Mouse (Mus musculus) CH12.LX (cell line): ENCODE data around the gene Klhl10. TPM values are rescaled to one million over a fixed set of nuclear protein-coding genes. Genes with fewer than 3 reads are reported as not detected.

Experiments
- DNase-seq: peaks from one replicate; pipeline ENCODE4 v3.0.0-alpha.2; 2013; ENCODE audit errors: extremely low read depth
- H3K27ac ChIP-seq: 2 replicates; pipeline ENCODE4 v1.5.1; 2012; ENCODE audit warnings: low read depth, mild to moderate bottlenecking, control low read depth, moderate library complexity; ENCODE audit not compliant: insufficient read depth
- H3K27me3 ChIP-seq: replicated peaks from 2 replicates; pipeline ENCODE3; 2012; ENCODE audit warnings: inconsistent platforms
- H3K36me3 ChIP-seq, 2 experiments: replicated peaks in 1 of 2; 2 replicates each; pipeline versions ENCODE3 to v1.6.1; 2012; ENCODE audit warnings: inconsistent platforms in 1 of 2, low read length in 1 of 2, mild to moderate bottlenecking in 1 of 2, mixed read lengths in 1 of 2, moderate library complexity in 1 of 2; ENCODE audit not compliant: control insufficient read depth in 1 of 2, insufficient read depth in 1 of 2
- H3K4me1 ChIP-seq, 2 experiments: 2 replicates each; pipeline ENCODE4 v1.6.1; 2012; ENCODE audit warnings: inconsistent platforms in 1 of 2, moderate library complexity in 1 of 2; ENCODE audit not compliant: insufficient read depth in 2 of 2, control insufficient read depth in 1 of 2
- H3K4me2 ChIP-seq: 2 replicates; pipeline ENCODE4 v1.6.1; 2012; ENCODE audit warnings: low read depth, mild to moderate bottlenecking, control low read depth; ENCODE audit not compliant: poor library complexity, insufficient read depth, severe bottlenecking
- H3K4me3 ChIP-seq, 3 experiments: fragments of 150-350 bp in 1 of 3; sonication (generic) in 1 of 3; replicated peaks in 1 of 3; 2 replicates each; pipeline versions ENCODE3 to v1.5.1; 2011 to 2012; ENCODE audit warnings: low read depth in 2 of 3, low read length in 2 of 3, mild to moderate bottlenecking in 2 of 3, moderate library complexity in 2 of 3, control low read depth in 1 of 3, improper control_type of control experiment in 1 of 3, inconsistent platforms in 1 of 3, mixed read lengths in 1 of 3; ENCODE audit not compliant: poor library complexity in 1 of 3
- H3K79me2 ChIP-seq: replicated peaks from 2 replicates; pipeline ENCODE4 v1.6.1; 2012; ENCODE audit warnings: mild to moderate bottlenecking, moderate library complexity; ENCODE audit not compliant: control insufficient read depth, poor library complexity, insufficient read depth, severe bottlenecking; ENCODE audit errors: extremely low read depth
- H3K9ac ChIP-seq: 2 replicates; pipeline ENCODE4 v1.6.1; 2012; ENCODE audit warnings: low read depth, mild to moderate bottlenecking, control low read depth, moderate library complexity; ENCODE audit not compliant: insufficient read depth
- H3K9me3 ChIP-seq: replicated peaks from 2 replicates; pipeline ENCODE3; 2012; ENCODE audit warnings: low read length, inconsistent platforms, mixed read lengths
- CTCF ChIP-seq, 2 experiments: IDR thresholded peaks in 1 of 2; conservative IDR thresholded peaks in 1 of 2; 2 replicates each; pipeline ENCODE4 v1.5.1; 2011 to 2012; ENCODE audit warnings: low read depth in 2 of 2, low read length in 2 of 2, improper control_type of control experiment in 1 of 2, inconsistent platforms in 1 of 2, mild to moderate bottlenecking in 1 of 2, moderate library complexity in 1 of 2
- MAX ChIP-seq: IDR thresholded peaks from 2 replicates; pipeline ENCODE4 v1.6.1; 2011; ENCODE audit warnings: low read length, improper control_type of control experiment
- NELFE ChIP-seq: IDR thresholded peaks from 2 replicates; pipeline ENCODE4 v1.6.1; 2011; ENCODE audit warnings: low read depth, low read length, improper control_type of control experiment
- POLR2A ChIP-seq: IDR thresholded peaks from 2 replicates; pipeline ENCODE4 v1.6.1; 2011; ENCODE audit warnings: low read depth, mild to moderate bottlenecking, improper control_type of control experiment, low read length
- SIN3A ChIP-seq: IDR thresholded peaks from 2 replicates; pipeline ENCODE4 v1.6.1; 2012; ENCODE audit warnings: low read length, improper control_type of control experiment, inconsistent platforms
- SMC3 ChIP-seq: IDR thresholded peaks from 2 replicates; pipeline ENCODE4 v1.6.1; 2011; ENCODE audit warnings: low read depth, low read length, improper control_type of control experiment
- USF1 ChIP-seq: IDR thresholded peaks from 2 replicates; pipeline ENCODE4 v1.6.1; 2014; ENCODE audit warnings: low read depth, mild to moderate bottlenecking, inconsistent platforms, low read length, improper control_type of control experiment
- USF2 ChIP-seq: conservative IDR thresholded peaks from 2 replicates; pipeline ENCODE4 v1.6.1; 2011; ENCODE audit warnings: low read depth, low read length, improper control_type of control experiment
- ZKSCAN1 ChIP-seq: IDR thresholded peaks from 2 replicates; pipeline ENCODE4 v1.6.1; 2012; ENCODE audit warnings: low read depth, inconsistent platforms, low read length, improper control_type of control experiment, borderline replicate concordance
- dilution Hi-C: fragments of 300-500 bp; cut with MboI; formaldehyde crosslinking; loops from 2 replicates; pipeline ENCODE4 v1.14.3; 2020; ENCODE audit warnings: low sequenced_read_pairs; ENCODE audit not compliant: extremely low pct_unique_long_range_greater_than_20kb, extremely low pct_ligation_motif_present
- in situ Hi-C: fragments of 300-500 bp; cut with MboI; formaldehyde crosslinking; loops from 3 replicates; pipeline ENCODE4 v1.14.3; 2019; ENCODE audit warnings: low sequenced_read_pairs, low pct_ligation_motif_present, low pct_unique_long_range_greater_than_20kb, mixed read lengths
- polyA plus RNA-seq: library from polyadenylated mRNA; unstranded; fragments of >175 nt; gene quantifications from 2 replicates; pipeline ENCODE4 v1.2.1, GENCODE M21; 2012; ENCODE audit warnings: low read depth; ENCODE audit not compliant: insufficient read length
- total RNA-seq, 2 experiments: library from RNA; depleted of rRNA; stranded (reverse); fragments of 300-350 nt in 1 of 2; fragments of >200 nt in 1 of 2; gene quantifications; 2 replicates each; pipeline ENCODE4 v1.2.3; 2012 to 2014

The Klhl10 gene
- total and polyA plus RNA-seq, 3 experiments = 0.30 to 1.1 (median 0.48) TPM

DNA sequence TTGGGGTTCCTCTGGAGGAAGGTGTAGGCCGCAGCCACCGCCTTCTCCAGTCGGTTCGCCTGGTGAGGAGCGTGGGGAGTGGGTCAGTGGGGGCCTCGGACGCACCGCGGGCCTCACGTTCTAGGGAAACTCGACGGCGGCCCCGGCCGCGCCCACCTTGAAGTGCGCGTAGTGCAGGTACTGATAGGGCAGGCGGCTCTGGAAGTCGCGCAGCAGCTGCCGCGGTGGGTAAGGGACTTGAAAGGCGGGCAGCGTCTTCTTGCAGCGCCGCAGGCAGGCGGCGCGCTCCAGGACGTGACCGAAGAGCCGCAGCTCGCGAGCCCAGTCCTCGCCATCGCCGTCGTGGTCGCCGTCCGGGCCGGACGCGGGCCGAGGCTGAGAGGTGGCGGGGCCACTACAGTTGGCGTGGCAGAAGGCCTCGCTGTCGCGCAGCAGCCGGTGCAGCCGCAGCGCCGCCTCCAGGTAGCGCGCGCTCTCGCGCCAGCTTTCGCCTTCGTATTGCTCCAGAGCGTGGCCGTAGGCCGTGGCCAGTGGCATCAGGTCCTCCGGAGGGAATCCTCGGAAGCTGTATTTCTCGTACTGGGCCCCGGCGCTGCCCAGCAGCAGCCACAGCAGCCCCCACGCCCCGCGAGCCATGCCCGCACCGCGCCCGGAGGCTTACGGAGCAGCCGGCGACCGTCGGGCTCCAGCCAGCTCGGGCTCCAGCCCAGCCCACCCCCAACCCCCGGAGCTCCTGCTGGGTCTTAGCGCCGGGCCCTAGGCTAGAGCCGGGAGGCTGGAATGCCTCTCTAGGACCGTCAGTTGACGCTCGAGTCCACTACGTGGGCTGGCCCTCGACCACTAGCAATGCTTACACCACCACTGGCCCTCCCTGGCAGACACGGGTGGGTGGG is 27.4 kb upstream of the Klhl10 start, which contains the start of gene P3h4:
Gene P3h4, minus strand, starts transcription at position 816 of the 893 bp plus-strand sequence.
- Histone ChIP-seq H3K36me3 (no peaks in the 10 kb centered on the region), H3K9ac (no peak within 1 kb of the TSS), H3K27me3 (peaks cover 44% of the 10 kb centered on the region), H3K79me2 (no peaks in the 10 kb centered on the region), H3K4me2 (no peak within 1 kb of the TSS), H3K4me1 (no peaks in the 10 kb centered on the region), H3K27ac (no peak within 1 kb of the TSS), H3K9me3 (no peaks in the 10 kb centered on the region), H3K4me3 (no peak within 1 kb of the TSS)
- dilution Hi-C loops = no loop called here
- no peak for DNase-seq
- in situ Hi-C loops = no loop called here
- no peak for TF ChIP-seq MAX

DNA sequence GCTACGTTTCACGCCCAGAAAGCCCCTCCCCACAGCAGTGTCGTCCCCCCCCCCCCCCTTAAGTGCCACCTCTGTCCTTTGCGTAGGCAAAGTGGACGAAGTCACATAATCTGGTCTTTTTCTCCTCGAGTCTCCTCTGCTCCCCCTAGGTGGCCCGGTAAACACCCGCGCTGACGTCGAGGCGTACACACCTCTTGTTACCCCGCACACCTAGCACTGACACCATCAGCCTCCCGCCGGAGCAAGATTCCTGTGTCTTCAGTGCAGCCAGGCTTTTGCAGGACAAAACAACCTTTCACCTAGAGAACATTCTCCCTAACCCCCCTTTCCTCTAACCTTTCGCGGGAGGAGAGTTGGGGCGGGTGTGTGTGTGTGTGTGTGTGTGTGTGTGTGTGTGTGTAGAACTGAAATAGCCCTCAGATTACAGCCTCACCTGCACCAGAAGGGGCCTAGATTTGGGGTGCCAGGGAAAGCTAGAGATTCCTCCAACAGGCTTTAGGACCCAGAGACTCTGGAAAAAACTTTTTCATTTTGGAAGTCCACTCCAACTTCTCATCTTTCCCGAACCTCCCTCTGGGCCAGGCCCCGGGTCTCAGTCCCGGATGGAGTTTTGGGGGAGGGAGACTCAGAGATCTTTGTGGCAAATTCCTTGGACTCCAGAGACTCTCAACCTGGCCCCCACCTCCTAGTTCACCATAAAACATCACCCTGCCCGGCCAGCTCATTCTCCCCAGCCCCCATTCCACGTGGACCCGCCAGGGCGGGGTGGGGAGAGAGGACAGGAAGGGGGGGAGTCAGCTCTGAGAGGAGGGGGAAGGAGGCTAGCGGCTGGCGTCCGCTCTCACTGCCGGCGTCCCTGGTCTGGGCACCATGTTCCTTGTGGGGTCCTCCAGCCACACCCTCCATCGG is 26.5 kb upstream of the Klhl10 start, which contains the start of gene Fkbp10:
Gene Fkbp10, plus strand, starts transcription at position 784 of the 909 bp plus-strand sequence.
- dilution Hi-C loops (no loop called here), in situ Hi-C loops (no loop called here)
- H3K79me2 ChIP-seq = no peaks in the 10 kb centered on the region
- H3K27ac ChIP-seq = no peak within 1 kb of the TSS
- H3K27me3 ChIP-seq = peaks cover 39% of the 10 kb centered on the region
- no peaks in the 10 kb centered on the region for H3K36me3 ChIP-seq
- no peaks in the 10 kb centered on the region for H3K4me1 ChIP-seq
- no peak within 1 kb of the TSS for H3K4me3 ChIP-seq
- no peaks in the 10 kb centered on the region for H3K9me3 ChIP-seq
- no peak within 1 kb of the TSS for H3K9ac ChIP-seq
- TF ChIP-seq USF2 (no peak), SIN3A (no peak), POLR2A (no peak)
- H3K4me2 ChIP-seq = no peak within 1 kb of the TSS
- no peak for DNase-seq

DNA sequence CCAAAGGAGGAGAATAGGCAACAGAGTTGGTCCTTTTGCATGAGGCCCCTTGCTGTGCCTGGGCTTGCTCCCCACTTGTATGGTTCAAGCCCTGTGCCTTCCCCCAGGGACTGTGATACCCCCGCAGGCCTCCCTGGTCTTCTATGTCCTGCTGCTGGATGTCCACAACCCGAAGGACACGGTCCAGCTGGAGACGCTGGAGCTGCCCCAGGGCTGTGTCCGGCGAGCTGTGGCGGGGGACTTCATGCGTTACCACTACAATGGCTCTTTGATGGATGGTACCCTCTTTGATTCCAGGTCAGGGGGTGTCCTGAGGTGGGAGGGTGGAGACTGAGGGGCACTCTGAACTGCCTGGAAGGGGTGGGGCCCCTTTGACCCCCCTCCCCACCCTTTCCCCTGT is 20.2 kb upstream of the Klhl10 start:
- H3K27ac ChIP-seq = no peak overlapping the region

More for the DNA sequence above, 20.2 kb upstream of the Klhl10 start:
- no peak overlapping the region for H3K4me3 ChIP-seq
- H3K4me1 ChIP-seq = peaks cover 2 to 10% of the 10 kb centered on the region in 2 experiments; a peak in 2 of 4 replicates
- TF ChIP-seq USF1 (no peak), CTCF (conservative IDR thresholded peaks at IDR 0.05 in 1 of 2, IDR thresholded peaks at IDR 0.05 in 1 of 2; ENCODE audit: low read depth in 2 of 2, low read length in 2 of 2) (no peak), NELFE (no peak), ZKSCAN1 (no peak), SIN3A (no peak), MAX (no peak), SMC3 (no peak)
- H3K9ac ChIP-seq = no peak overlapping the region
- H3K27me3 ChIP-seq = peaks cover 13% of the 10 kb centered on the region
- dilution Hi-C loops = no loop called here
- no peak overlapping the region for H3K4me2 ChIP-seq
- no peaks in the 10 kb centered on the region for H3K79me2 ChIP-seq
- H3K9me3 ChIP-seq = no peaks in the 10 kb centered on the region
- peaks cover 0 to 3% of the 10 kb centered on the region in 2 experiments for H3K36me3 ChIP-seq
- in situ Hi-C loops = loop anchor here (5.0 kb wide), 1 partner anchor 286 kb away; no protein-coding TSS in a partner anchor
- no peak for DNase-seq
